10 mouse cellular contexts compared by ENCODE assay signal in genomic region chr5:151315804-151316597, GRCm38 (mm10).
DNase-seq lines count a peak whose midpoint lies in the region; ATAC-seq lines count a peak whose summit lies in the region.
"Had no signal": no experiment of that assay in that cellular context is flagged by ENCODE, and none has a peak within 500 bp of the region (broad histone marks: within the 10 kb centered on the region; RNA-seq: fewer than 3 reads in every experiment).

No protein-coding gene starts in this region.

- H3K9ac ChIP-seq in midbrain, embryonic 14.5 days (replicated peaks; ENCODE audit: low read length): no peak overlapping the region

- H3K4me1 ChIP-seq in midbrain, embryonic 14.5 days (ENCODE audit: control insufficient read depth, insufficient read depth, low read length): no peaks in the 10 kb centered on the region

- no peak overlapping the region for H3K27ac ChIP-seq in midbrain, embryonic 14.5 days (replicated peaks; ENCODE audit: low read depth, low read length)
- H3K27ac ChIP-seq: macrophage had no signal

- peak; percentile 5 for DNase-seq in embryo, embryonic 11.5 days (ENCODE audit: low read depth, low spot score)
- no peak for DNase-seq in embryo, embryonic 11 days
- DNase-seq in right cerebral cortex, adult 18-20 months: peak; percentile 9
- DNase-seq in right cerebral cortex, postnatal 4 days: no peak
- peak; percentile 14 to 48 for DNase-seq in left cerebral cortex, postnatal 14 days (ENCODE audit: low spot score in 2 of 2)
- DNase-seq in thymus, adult 18-20 months: no peak
- no peak for DNase-seq in urinary bladder, postnatal 25 days (ENCODE audit: low spot score)
- no peak for DNase-seq in midbrain, embryonic 14.5 days
- DNase-seq: cerebellum, postnatal 36 days had no signal

- H3K4me3 ChIP-seq in midbrain, embryonic 14.5 days (replicated peaks; ENCODE audit: low read depth, low read length): no peak overlapping the region

- ATAC-seq in midbrain, embryonic 14.5 days (ENCODE audit: low FRiP score, low TSS enrichment): no peak

- intact Hi-C loops in left cerebral cortex, postnatal 14 days (cut with DNase I): no loop called here

- WGBS in midbrain, embryonic 14.5 days: 73% methylated on average over 10 of the region's 10 CpGs

- no peaks in the 10 kb centered on the region for H3K9me3 ChIP-seq in midbrain, embryonic 14.5 days (ENCODE audit: control insufficient read depth, low read length)

- H3K4me2 ChIP-seq in midbrain, embryonic 14.5 days (ENCODE audit: low read length): no peak overlapping the region

- H3K27me3 ChIP-seq in midbrain, embryonic 14.5 days (ENCODE audit: control insufficient read depth, insufficient read depth, low read length): no peaks in the 10 kb centered on the region

- no peaks in the 10 kb centered on the region for H3K36me3 ChIP-seq in midbrain, embryonic 14.5 days (ENCODE audit: control insufficient read depth, insufficient read depth, low read length)

Comparison
In these comparisons a context has a peak if more than half of its experiments do, and no peak if none do; other contexts are left out.
1. DNase-seq: peak in embryo, embryonic 11.5 days (single experiment), right cerebral cortex, adult 18-20 months (single experiment) and left cerebral cortex, postnatal 14 days (2 of 2); none in embryo, embryonic 11 days (single experiment), right cerebral cortex, postnatal 4 days (single experiment), thymus, adult 18-20 months (0 of 2), urinary bladder, postnatal 25 days (single experiment) and midbrain, embryonic 14.5 days (single experiment).